Mouse (Mus musculus) CD8-positive naive resting alpha-beta T cell, adult 2 months (primary cell): ENCODE data around the gene Gm5105.

Source experiments
- DNase-seq, 2 experiments: peaks; one replicate each; pipeline ENCODE4 v3.0.0; 2022; ENCODE audit warnings: low read depth in 2 of 2, low spot score in 2 of 2

Gene Gm5105

DNA sequence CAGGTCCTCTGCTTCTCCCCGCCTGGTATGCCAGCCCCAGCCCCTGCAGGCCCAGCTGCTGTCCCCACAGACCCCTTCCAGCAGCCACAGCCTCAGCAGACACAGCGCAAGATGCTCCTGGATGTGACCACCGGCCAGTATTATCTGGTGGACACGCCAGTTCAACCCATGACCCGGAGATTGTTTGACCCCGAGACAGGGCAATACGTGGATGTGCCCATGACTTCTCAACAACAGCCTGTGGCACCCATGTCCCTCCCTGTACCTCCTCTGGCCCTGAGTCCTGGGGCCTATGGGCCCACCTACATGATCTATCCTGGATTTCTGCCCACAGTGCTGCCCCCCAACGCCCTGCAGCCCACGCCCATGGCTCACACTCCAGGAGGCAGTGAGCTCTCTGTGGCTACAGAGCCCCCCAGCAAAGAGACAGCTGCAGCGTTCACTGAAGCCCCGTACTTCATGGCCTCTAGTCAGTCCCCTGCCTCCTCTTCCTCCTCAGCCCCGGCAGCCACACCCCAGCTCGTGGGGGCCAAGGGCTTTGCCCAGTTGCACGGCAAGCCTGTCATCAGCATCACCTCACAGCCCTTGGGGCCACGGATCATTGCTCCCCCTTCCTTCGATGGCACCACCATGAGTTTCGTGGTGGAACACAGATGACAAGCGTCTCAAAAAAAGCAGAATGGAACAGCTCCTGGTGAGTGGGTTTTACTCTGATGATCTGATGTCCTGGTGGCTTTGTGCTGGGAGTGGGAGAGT, 2.7 kb upstream of the Gm5105 start:
- DNase-seq: no peak

DNA sequence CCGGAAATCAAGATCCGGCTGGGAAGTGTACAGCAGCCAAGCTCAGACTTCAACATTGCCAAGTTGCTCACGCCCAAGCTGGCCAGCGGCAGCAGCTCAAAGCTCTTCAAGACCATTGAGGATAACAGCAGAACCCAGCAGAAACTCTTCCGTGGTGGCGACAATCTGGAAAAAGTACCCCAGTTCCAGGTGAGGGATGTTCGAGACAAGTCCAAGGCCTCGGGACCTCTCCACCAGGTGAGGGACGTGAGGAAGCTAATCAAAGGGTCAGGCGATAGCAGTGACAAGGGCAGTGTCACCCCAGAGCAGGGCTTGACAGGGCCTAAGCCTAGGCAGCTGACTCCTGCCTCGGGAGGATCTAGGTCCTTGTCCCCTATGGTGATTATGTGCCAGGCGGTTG, 915 bp upstream of the Gm5105 start:
- DNase-seq: no peak

- no peak for DNase-seq
Measured at GRCm38 (mm10) chr3:138066348-138066856, 786 bp downstream of the Gm5105 start.

DNA sequence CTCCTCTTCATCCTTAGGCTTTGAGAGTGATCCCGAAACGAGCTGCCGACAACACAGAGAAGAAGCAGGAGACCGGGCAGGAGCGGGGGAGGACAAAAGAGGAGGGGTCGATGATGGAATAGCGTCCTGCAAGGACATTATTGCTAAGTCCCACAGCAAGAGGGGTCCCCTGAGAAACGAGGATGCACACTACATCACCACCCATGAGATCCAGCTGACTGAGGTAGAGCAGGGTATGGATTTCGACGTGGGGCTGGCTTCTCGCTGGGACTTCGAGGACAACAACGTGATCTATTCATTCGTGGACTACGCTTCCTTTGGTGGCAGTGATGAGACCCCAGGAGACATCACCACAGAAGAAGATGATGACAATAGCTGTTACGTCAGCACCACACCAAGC, 1.3 kb downstream of the Gm5105 start:
- DNase-seq: no peak

DNA sequence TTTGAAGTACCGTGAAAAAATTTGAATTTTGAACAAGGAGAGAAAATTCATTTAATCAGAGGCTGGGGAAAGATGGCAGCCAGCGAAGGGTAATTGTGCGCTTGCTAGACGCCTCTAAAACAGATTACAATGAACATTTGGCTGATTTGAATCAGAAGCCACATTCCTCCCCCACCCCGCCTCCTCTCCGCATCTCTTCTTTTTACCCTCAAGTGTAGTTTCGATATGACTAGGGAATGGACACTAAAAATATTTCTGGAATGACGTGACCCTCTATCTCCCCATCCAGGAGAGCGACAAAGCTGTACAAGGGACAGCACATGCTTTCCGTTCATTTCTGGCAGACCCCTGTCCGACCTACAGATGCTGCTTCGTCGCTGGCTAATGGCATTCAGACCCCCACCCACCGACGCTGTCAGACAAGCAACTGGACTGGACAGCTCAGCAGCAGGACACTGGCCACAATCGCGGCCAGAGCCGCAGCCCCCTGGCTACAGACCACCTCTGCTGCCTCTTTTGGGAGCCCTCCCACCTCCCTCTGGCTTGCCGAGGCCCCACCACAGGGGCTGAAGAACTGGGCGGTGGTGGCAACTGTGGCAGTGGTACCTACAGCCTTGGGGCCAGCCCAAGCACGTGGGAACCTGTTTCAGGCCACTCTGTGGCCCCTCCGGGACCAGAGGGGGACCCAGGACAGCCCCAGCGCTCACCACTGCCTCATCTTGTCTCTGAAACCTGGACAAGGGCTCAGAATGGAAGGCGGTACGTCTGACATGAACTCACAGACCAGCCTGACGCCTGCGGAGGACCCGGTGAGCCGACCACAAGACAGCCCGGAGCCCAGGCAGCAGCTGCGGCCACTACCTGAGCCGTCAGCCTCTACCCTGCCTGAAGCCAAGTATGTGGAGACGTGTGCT, 2.2 kb downstream of the Gm5105 start, which contains the start of gene 1110002E22Rik:
TSS of gene 1110002E22Rik (plus strand) at position 321 of the 914 bp plus-strand sequence.
- no peak for DNase-seq

GRCm38 (mm10) chr3:138063731-138064329, 3.4 kb downstream of the Gm5105 start:
- no peak for DNase-seq

DNA sequence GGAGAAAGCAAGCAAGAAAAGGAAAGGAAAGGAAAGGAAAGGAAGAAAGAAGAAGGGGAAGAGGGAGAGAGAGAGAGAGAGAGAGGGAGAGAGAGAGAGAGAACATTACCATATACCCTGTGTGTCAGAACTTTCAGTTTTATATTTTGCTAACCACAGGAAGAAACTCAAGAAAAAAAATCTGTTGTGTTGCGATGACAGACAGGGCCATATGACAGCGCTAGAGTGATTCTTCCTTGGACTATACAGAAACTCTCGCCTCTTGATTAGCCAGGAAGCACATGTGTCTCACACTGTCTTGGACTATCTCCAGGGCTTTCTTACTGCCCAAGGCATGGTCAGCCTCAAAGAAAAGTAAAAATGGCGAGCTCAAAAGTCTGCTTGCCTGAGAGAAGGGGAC, 4.5 kb downstream of the Gm5105 start:
- DNase-seq: no peak

- DNase-seq: no peak
Measured at GRCm38 (mm10) chr3:138061205-138061911, 5.8 kb downstream of the Gm5105 start.

GRCm38 (mm10) chr3:138060429-138060828, 6.8 kb downstream of the Gm5105 start:
- no peak for DNase-seq

DNA sequence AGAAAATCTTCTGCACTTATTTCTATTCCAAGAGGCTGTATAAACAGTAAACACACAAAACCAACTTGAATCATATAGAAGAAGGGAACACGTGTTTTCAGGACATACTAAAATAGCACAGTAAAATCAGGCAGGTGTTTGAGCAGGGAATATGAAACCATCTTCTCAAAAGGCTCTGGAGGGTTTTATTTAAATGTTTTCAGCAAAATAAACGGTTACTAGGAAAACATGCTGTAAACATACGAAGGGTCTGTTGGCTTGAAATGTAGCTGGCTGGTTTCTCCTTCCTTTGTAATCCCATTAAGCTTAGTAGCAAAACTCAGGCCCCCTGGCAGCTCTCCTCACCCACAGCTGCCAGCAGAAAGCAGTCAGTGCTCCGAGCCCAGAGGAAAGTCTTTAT, 9.0 kb downstream of the Gm5105 start:
- DNase-seq: no peak

- no peak for DNase-seq
Measured at GRCm38 (mm10) chr3:138056976-138057375, 10.2 kb downstream of the Gm5105 start.

- DNase-seq: no peak
Measured at GRCm38 (mm10) chr3:138053969-138054368, 13.2 kb downstream of the Gm5105 start.

DNA sequence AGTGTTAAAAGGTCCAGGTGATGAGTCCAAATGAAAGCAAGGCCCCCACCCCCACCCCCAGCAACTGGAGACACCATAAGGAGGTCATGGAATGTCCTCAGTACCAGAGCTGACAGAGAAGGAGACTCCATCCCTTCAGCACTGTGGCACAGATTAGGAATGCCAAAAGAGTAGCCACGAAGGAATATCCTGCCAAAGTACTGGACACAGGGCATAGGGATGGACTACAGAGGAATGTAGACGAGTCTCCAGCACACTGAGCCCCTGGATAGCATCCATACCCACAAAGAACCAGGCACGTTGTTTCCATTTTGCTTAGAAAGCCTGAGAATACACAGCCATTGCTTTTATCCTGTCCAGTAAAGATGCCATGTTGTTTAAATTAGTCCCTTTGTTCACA, 15.8 kb downstream of the Gm5105 start:
- no peak for DNase-seq

GRCm38 (mm10) chr3:138050772-138051171, 16.4 kb downstream of the Gm5105 start:
- no peak for DNase-seq

GRCm38 (mm10) chr3:138049555-138049954, 17.6 kb downstream of the Gm5105 start:
- no peak for DNase-seq

- no peak for DNase-seq
Measured at GRCm38 (mm10) chr3:138043316-138043715, 23.9 kb downstream of the Gm5105 start.

DNA sequence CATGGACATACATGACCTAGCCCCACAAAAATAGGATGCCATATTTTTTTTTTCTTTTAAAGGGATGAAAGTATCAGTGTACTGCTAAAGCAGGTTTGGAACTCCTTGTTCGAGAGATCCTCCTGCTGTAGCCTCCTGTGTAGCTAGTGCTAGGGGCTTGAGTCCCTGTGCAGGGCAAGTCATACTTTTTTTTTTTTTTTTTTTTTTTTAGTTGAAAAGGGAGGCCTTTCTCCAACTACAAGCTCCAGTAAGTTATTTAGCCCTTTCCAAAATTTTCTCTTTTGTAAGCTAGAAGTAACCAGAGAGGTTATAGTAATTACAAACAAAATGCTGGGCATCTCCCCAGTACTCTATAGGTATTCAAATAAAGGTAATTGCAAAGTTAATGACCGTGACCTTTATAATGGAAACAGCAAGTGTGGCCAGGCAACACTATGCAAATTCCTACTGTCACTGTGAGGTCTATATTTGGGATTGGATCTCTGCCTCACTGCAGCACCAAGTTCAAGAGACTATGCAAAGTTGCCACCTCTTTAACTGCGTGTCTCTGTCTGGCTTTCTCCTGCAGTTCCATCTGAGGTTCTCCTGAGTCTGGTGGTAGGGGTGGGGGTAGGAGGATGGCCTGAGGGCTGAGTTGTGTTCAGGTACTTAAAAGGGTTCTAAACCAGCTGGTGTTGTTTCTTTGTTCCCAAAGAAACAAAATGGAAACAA, 25.4 kb downstream of the Gm5105 start:
- no peak for DNase-seq

DNA sequence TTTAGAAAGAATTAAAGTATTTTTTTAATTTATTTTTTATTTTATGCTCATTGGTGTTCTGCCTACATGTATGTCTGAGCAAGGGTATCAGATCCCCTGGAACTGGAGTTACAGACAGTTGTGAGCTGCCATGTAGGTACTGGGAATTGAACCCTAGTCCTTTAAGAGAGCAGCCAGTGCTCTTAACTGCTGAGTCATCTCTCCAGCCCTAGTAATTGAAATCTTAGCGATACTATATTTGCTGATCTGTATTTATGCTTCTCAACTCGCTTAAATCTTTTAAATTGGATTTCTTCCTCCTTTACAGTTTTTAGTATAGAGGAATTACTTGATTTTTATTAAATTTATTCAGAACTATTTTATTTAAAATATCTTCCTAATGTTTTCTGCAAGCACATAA, 26.2 kb downstream of the Gm5105 start:
- DNase-seq: no peak

DNA sequence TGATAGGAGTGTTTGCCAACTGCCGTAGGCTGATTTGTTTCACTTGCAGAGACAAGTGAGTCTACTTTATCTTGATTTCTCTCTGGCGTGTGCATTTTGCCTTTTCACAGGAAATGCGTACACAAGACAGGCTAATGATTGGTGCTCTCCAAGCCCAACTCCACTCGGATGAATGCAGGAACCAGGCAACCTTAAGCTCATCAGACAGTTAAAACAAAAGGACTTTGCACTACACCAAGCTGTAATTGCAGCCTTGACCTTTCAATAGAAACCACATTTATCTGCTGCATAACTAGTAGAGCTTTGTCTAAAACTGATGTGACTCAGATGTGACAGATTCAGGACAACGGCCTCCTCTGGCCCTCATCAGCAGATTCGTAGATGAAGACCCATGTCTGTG, 33.2 kb downstream of the Gm5105 start:
- DNase-seq: no peak

- no peak for DNase-seq
Measured at GRCm38 (mm10) chr3:138030563-138030962, 36.6 kb downstream of the Gm5105 start.
